Mouse (Mus musculus): ENCODE measurements around the gene Gpbp1. TPM values are rescaled to one million over a fixed set of nuclear protein-coding genes. Genes with fewer than 3 reads are reported as not detected.

Gpbp1 gene
- polyA plus RNA-seq, 1 experiment from 2014 or later = 89.8 TPM

DNA sequence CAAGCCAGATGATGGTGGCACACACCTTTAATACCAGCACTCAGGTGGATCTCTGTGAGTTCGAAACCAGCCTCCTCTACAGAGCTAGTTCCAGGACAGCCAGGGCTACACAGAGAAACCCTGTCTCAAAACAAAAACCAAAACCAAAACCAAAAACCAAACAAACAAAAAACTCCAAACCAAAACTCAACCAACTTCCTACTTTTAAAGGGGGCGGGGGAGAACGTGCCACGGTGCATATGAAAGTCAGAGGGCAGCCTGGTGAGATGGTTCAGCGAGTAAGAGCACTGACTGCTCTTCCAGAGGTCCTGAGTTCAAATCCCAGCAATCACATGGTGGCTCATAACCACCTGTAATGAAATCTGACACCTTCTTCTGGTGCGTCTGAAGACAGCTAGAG, 18.7 kb upstream of the Gpbp1 start:
- Histone ChIP-seq H3K36me3 (replicated peaks) (no peaks in the 10 kb centered on the region), H3K4me1 (no peaks in the 10 kb centered on the region), H3K4me3 (no peak overlapping the region), H3K9ac (no peak overlapping the region), H3K4me2 (no peak overlapping the region), H3K27ac (no peak overlapping the region), H3K27me3 (replicated peaks) (no peaks in the 10 kb centered on the region), H3K9me3 (no peaks in the 10 kb centered on the region)
- WGBS = 78% methylated on average over 6 of the region's 6 CpGs
- ATAC-seq (replicated peaks) = no peak

DNA sequence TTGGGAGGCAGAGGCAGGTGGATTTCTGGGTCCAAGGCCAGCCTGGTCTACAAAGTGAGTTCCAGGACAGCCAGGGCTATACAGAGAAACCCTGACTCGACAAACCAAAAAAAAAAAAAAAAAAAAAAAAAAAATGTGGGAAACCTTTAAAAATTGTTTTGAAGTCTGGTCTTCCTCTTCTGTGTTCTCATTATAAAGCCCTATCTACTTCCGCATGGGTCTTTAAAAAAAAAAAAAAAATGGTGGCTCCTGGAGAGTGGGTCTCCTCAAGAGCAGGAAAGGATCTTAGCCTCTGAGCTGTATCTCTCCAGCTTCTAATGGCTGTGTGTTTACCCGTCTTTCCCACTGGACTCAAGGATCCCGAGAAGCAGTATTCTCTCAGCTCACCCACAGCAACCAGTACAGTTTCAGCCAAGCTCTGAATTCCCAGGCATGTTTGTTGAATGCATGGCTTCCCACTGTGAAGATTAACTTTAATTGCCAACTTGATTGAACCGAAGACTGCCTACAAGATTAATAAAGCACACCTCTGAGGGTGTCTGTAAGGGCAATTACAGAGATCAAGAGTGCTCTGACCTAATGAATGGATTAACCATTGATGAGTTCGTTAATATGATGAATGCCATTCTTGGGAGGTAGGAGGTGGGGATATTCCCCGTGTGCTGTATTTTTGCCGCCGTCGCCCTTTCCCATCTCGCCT, 4.6 kb upstream of the Gpbp1 start:
- Histone ChIP-seq H3K27me3 (replicated peaks) (peaks cover 22% of the 10 kb centered on the region), H3K4me3 (no peak overlapping the region), H3K27ac (no peak overlapping the region), H3K9ac (no peak overlapping the region), H3K4me1 (peaks cover 8% of the 10 kb centered on the region), H3K36me3 (replicated peaks) (no peaks in the 10 kb centered on the region), H3K9me3 (no peaks in the 10 kb centered on the region), H3K4me2 (no peak overlapping the region)
- no peak for ATAC-seq (replicated peaks)
- WGBS = 48% methylated on average over 11 of the region's 11 CpGs

DNA sequence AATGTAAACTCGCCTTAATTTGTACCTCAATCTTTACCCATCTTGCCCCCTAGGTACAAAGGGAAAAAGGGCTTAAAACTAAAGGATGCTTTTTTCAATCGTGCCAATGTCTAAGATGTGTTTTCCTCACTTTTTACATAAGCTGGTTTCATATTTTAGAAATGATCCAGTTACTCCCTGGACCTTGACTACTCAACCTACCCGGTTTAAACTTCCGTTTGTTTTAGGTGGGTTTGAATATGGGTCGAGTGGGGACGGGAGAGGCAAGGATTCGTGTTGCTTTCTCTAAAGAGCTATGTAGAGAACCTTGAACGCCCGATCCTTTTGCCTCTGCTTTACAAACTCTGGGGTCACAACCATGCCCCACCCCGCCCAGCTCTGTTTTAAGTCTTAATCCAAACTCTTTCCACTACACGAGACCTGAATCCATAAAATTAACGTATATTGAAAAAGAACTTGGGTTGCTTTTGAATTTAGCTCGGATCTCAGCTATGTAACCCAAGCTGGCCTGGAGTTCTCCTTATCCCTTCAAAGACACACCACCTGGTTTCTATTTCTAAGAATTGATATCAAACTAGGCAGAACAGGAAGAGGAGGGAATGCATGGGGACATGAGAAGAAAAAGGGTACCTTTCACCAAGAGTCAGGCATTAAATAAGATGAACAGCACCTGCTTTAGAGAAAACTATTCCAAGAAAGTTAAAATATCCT, 1.3 kb upstream of the Gpbp1 start:
- no peaks in the 10 kb centered on the region for H3K36me3 ChIP-seq (replicated peaks)
- peaks cover 22% of the 10 kb centered on the region for H3K27me3 ChIP-seq (replicated peaks)
- no peaks in the 10 kb centered on the region for H3K9me3 ChIP-seq
- H3K27ac ChIP-seq = no peak overlapping the region
- peak overlapping the region; percentile 85 for H3K4me3 ChIP-seq
- no peak overlapping the region for H3K9ac ChIP-seq
- peak overlapping the region; percentile 81 for H3K4me2 ChIP-seq
- WGBS = 16% methylated on average over 13 of the region's 13 CpGs
- H3K4me1 ChIP-seq = peaks cover 24% of the 10 kb centered on the region
- ATAC-seq (replicated peaks) = no peak

DNA sequence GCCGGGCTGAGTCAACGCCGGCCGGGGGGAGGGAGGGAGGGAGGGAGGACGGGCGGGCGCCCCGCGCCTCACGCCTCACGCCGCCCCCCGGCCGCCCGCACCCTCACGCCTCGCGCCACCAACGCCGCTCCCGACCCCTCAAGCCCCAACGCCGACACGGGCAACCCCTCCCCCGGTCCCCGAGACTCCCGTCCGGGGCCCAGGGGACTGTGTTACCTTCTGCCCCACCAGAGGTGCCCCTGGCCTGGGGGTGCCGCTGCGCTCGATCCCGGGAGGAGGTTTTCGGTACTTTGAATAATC, 459 bp downstream of the Gpbp1 start:
- Histone ChIP-seq H3K4me2 (peak overlapping the region; percentile 96), H3K9me3 (no peaks in the 10 kb centered on the region), H3K27me3 (replicated peaks) (peaks cover 22% of the 10 kb centered on the region), H3K9ac (peak overlapping the region; percentile 69), H3K27ac (peak overlapping the region; percentile 95), H3K4me1 (peaks cover 37% of the 10 kb centered on the region), H3K36me3 (replicated peaks) (no peaks in the 10 kb centered on the region), H3K4me3 (peak overlapping the region; percentile 85)
- ATAC-seq (replicated peaks) = peak; percentile 81
- WGBS = under 1% methylated on average over 29 of the region's 33 CpGs

DNA sequence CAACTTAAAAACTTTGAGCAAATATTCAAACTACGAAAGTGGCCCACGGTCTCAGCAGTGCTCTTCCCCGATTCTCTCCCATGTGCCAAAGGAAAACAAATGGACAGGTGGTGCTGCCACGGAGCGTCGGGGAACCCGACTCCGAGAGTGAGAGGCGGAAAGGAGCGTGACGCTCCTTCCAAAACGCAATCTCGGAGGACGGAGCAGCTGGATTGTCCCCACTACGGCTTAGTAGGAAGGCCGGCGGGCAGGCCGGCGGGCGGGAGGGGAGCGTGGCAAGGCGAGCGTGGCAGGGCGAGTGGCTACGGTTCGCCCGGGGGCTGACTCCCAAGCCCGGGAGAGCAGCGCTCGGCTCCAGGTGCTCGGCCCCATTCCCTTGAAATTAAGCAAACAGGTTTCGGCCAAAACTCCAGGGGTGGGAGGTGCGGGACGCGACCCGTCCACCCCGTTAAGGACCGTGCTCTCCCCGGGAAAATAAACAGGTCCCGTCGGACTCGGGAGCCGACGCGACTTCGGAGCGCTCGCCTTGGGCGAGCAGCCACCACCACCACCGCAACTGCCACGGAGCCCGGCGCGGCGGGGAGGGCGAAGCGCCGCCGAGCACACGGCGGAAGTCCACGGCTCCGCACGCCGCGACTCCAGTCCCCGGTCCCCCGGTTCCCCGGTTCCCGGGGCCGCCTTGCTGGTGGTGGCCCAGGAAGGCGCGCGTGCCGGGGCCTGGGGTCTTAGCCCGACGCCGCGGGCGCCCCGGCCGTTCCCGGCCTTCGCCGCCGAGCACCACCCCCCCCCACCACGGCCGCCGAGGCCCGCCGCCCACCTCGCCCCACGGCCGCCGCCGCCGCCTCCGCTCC, 1.0 kb downstream of the Gpbp1 start:
- H3K36me3 ChIP-seq (replicated peaks) = no peaks in the 10 kb centered on the region
- peak overlapping the region; percentile 95 for H3K27ac ChIP-seq
- WGBS = under 1% methylated on average over 85 of the region's 98 CpGs
- peak overlapping the region; percentile 85 for H3K4me3 ChIP-seq
- H3K9ac ChIP-seq = peak overlapping the region; percentile 69
- ATAC-seq (replicated peaks) = peak; percentile 34
- H3K27me3 ChIP-seq (replicated peaks) = peaks cover 22% of the 10 kb centered on the region
- peaks cover 41% of the 10 kb centered on the region for H3K4me1 ChIP-seq
- no peaks in the 10 kb centered on the region for H3K9me3 ChIP-seq
- peak overlapping the region; percentile 96 for H3K4me2 ChIP-seq

DNA sequence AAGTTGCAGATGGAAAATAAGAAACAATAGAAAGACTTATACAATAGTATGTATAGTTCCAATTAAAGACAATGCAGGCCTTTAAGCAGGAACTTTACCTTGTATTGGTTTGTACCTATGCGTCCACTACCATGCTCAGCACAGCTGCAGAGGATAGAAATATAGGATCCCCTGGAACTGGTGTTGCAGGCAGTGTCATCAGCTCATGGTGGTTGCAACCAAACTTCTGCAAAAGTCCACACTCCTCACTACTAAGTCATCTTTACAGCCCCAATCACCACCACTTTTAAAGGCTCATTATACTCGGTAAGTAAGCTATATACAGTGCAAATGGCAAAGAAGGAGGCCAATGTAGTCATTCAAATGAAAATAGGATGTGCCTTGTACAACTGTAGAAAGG, 12.2 kb downstream of the Gpbp1 start:
- H3K4me3 ChIP-seq = no peak overlapping the region
- H3K27ac ChIP-seq = no peak overlapping the region
- no peak overlapping the region for H3K4me2 ChIP-seq
- no peaks in the 10 kb centered on the region for H3K36me3 ChIP-seq (replicated peaks)
- H3K9me3 ChIP-seq = no peaks in the 10 kb centered on the region
- no peak for ATAC-seq (replicated peaks)
- 88% methylated on average over 2 of the region's 2 CpGs for WGBS
- H3K4me1 ChIP-seq = peaks cover 51% of the 10 kb centered on the region
- no peaks in the 10 kb centered on the region for H3K27me3 ChIP-seq (replicated peaks)
- no peak overlapping the region for H3K9ac ChIP-seq

DNA sequence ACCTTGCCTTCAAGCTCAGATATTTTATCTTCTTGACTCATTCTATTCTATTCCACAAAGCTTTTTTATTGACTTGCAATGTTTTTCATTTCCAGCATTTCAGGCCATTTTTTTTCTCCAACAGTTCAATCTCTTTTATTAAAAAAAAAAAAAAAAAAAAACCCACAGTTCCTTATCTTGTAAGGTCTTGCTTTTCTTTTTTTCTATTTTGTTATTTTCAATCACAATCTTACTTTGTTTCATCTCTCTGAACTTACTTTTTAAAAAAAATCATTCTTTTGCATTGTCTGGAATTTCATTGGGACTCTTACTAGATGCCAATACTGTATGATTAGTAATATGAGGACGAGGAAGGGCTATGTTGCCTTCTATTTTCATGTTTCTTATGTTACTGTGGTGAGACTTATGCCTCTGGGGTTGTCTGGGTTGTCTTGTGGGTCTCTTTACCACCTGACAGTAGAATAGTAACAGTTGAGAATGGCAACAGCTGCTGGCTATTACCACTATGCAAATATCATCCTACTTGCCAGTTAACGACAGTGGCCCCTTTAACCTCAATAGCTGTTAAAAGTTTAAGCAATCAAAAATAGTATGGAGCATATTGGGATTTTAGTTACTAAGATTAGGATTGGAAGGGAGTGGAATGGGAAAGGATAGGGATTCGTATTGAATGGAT, 19.2 kb downstream of the Gpbp1 start:
- H3K4me2 ChIP-seq = no peak overlapping the region
- no peaks in the 10 kb centered on the region for H3K27me3 ChIP-seq (replicated peaks)
- peaks cover 16% of the 10 kb centered on the region for H3K4me1 ChIP-seq
- no peak overlapping the region for H3K4me3 ChIP-seq
- H3K9me3 ChIP-seq = no peaks in the 10 kb centered on the region
- ATAC-seq (replicated peaks) = no peak
- H3K27ac ChIP-seq = no peak overlapping the region
- H3K36me3 ChIP-seq (replicated peaks) = no peaks in the 10 kb centered on the region
- WGBS = 87% methylated on average over 3 of the region's 3 CpGs
- no peak overlapping the region for H3K9ac ChIP-seq

DNA sequence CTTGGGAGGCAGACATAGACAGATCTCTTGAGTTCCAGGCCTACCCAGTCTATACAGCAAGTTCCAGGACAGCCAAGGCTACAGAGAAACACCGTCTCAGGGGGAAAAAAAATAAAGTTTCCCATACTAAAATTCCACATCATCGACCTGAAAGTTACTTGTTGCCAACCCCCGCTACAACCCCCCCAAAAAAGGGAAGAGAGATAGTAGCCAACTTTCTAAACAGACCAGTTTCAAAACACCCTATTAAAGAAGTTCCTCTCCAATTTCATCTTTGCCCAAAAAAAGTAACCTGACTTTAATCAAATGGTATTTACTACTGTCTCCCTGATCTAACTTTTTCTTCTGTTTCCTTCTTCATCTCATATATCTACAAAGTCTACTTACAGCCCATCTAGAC, 22.6 kb downstream of the Gpbp1 start:
- H3K36me3 ChIP-seq (replicated peaks) = no peaks in the 10 kb centered on the region
- H3K27me3 ChIP-seq (replicated peaks) = no peaks in the 10 kb centered on the region
- peaks cover 3% of the 10 kb centered on the region; the same call in 1 of the 2 replicates for H3K4me1 ChIP-seq
- no peak overlapping the region for H3K4me3 ChIP-seq
- no peak overlapping the region for H3K9ac ChIP-seq
- H3K9me3 ChIP-seq = no peaks in the 10 kb centered on the region
- H3K4me2 ChIP-seq = no peak overlapping the region
- no peak for ATAC-seq (replicated peaks)
- H3K27ac ChIP-seq = no peak overlapping the region
- 98% methylated on average over 3 of the region's 3 CpGs for WGBS

DNA sequence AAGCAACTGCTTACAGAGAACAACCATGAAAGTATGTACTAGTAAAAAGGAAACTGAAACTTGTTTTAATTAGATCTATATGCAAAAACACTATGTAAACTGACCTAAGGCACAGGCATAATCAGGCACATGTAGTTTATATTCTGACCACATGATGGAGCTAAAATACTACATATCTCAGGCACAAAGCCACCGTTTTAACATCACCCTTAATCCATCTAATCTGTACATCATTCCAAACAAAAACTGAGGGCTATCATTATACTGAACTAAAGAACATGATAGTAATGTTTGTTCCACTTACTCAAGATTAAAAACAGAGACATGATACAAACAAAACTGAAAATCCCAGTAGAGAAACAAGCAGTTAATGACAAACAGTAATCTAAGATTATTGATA, 28.5 kb downstream of the Gpbp1 start:
- H3K27me3 ChIP-seq (replicated peaks) = no peaks in the 10 kb centered on the region
- 0% methylated on average over 1 of the region's 1 CpGs for WGBS
- no peak overlapping the region for H3K4me3 ChIP-seq
- H3K4me1 ChIP-seq = peaks cover 5% of the 10 kb centered on the region; the same call in 1 of the 2 replicates
- H3K9ac ChIP-seq = no peak overlapping the region
- H3K27ac ChIP-seq = no peak overlapping the region
- ATAC-seq (replicated peaks) = peak; percentile 30
- no peak overlapping the region for H3K4me2 ChIP-seq
- no peaks in the 10 kb centered on the region for H3K9me3 ChIP-seq
- no peaks in the 10 kb centered on the region for H3K36me3 ChIP-seq (replicated peaks)

DNA sequence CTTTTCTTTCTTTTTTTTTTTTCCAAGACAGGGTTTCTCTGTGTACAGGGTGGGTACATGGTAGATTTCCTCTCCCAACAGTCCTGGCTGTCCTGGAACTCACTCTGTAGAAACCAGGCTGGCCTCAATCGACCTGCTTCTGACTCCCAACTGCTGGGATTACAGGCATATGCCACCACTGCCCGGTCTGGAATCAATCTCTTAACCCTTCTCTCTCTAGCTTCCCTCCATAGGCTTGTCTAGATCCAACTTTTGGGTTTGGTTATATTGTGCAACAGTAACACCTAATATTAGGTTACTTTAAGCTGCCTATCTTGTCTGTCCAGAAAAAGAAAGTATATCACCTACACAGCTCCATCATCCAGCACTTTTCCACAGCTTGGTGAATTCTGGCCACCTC, 33.1 kb downstream of the Gpbp1 start:
- no peak for ATAC-seq (replicated peaks)
- no peaks in the 10 kb centered on the region for H3K9me3 ChIP-seq
- WGBS = 59% methylated on average over 2 of the region's 2 CpGs
- no peak overlapping the region for H3K4me3 ChIP-seq
- H3K36me3 ChIP-seq (replicated peaks) = 0 out of 2 replicates have a peak, but pooled peaks cover 3% of the 10 kb centered on the region
- H3K4me2 ChIP-seq = no peak overlapping the region
- no peak overlapping the region for H3K27ac ChIP-seq
- no peak overlapping the region for H3K9ac ChIP-seq
- peaks cover 9% of the 10 kb centered on the region; the same call in 1 of the 2 replicates for H3K4me1 ChIP-seq
- no peaks in the 10 kb centered on the region for H3K27me3 ChIP-seq (replicated peaks)

DNA sequence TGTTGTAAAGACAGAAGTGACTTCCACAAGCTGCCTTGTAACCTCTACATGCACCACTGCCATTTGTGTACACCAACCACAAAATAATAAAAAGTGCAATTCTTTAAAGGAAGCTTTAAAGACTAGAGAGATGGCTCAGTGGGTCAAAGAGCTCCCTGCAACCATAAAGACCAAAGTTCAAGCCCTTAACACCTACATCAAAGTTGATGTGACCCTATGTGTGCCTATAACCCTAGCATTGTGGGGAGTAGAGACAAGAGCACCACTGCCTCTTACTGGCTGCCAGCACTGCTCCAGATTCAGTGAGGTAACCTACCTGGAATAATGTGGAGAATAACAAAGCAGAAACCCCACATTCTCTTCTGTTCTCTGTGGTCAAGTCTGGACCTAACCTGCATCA, 45.6 kb downstream of the Gpbp1 start:
- Histone ChIP-seq H3K4me1 (no peaks in the 10 kb centered on the region), H3K9me3 (no peaks in the 10 kb centered on the region), H3K4me3 (no peak overlapping the region), H3K27ac (no peak overlapping the region), H3K36me3 (replicated peaks) (peaks cover 5% of the 10 kb centered on the region; the same call in 1 of the 2 replicates), H3K27me3 (replicated peaks) (no peaks in the 10 kb centered on the region), H3K9ac (no peak overlapping the region), H3K4me2 (no peak overlapping the region)
- no peak for ATAC-seq (replicated peaks)

DNA sequence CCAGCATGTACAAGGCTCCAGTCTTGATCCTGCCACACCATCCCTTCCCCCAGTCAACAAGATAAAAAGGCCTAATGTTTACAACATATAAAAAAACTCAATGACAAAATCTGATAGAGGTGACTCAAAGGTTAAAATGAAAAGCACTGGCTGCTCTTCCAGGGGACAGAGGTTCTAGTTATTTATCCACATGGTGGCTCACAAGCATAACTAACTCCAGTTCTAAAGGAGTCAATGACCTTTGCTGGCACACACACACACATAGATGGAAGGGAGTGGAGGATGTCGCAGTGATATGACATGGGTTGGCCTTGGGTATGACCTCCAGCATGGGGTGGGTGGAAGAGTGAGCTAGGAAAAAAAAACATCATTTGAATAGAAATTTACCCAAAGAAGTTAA, 58.7 kb downstream of the Gpbp1 start:
- Histone ChIP-seq H3K4me1 (no peaks in the 10 kb centered on the region), H3K36me3 (replicated peaks) (peaks cover 13% of the 10 kb centered on the region; the same call in 1 of the 2 replicates), H3K9me3 (no peaks in the 10 kb centered on the region), H3K4me2 (no peak overlapping the region), H3K4me3 (no peak overlapping the region), H3K27me3 (replicated peaks) (no peaks in the 10 kb centered on the region), H3K9ac (no peak overlapping the region), H3K27ac (no peak overlapping the region)
- 82% methylated on average over 1 of the region's 1 CpGs for WGBS
- no peak for ATAC-seq (replicated peaks)

All from midbrain, embryonic 15.5 days (tissue).